Mouse (Mus musculus) cerebellum, adult 2 months (tissue): ENCODE data around the gene Ap4e1. TPM values are rescaled to one million over a fixed set of nuclear protein-coding genes. Genes with fewer than 3 reads are reported as not detected.
A peak's percentile ranks its signal among the peaks of the same experiment; 100 is the strongest.
"Not testable (repeated sequence)": the region's sequence is repeated elsewhere in the genome, so short reads cannot be mapped to it uniquely, and the experiment has no call there.

ENCODE experiments used
- DNase-seq, 2 experiments: peaks; one replicate each; pipeline ENCODE4 v3.0.0; 2021
- H3K27ac ChIP-seq: fragments of 200-500 bp; 2 replicates; pipeline ENCODE4 v1.5.1; 2012; ENCODE audit warnings: low read length, control low read depth, inconsistent platforms; ENCODE audit not compliant: insufficient read depth
- H3K27me3 ChIP-seq: fragments of 200-500 bp; 2 replicates; pipeline ENCODE4 v1.6.1; 2012; ENCODE audit warnings: inconsistent platforms, mild to moderate bottlenecking, low read length, moderate library complexity; ENCODE audit not compliant: control insufficient read depth, insufficient read depth
- H3K4me1 ChIP-seq: fragments of 200-500 bp; 2 replicates; pipeline ENCODE4 v1.6.1; 2011; ENCODE audit warnings: low read length; ENCODE audit not compliant: control insufficient read depth, insufficient read depth
- H3K4me3 ChIP-seq: fragments of 200-500 bp; replicated peaks from 2 replicates; pipeline ENCODE3; 2011; ENCODE audit warnings: mild to moderate bottlenecking, low read depth, low read length, control low read depth; ENCODE audit not compliant: insufficient read depth
- CTCF ChIP-seq: fragments of 200-500 bp; IDR thresholded peaks from 2 replicates; pipeline ENCODE4 v1.5.1; 2011; ENCODE audit warnings: low read depth, mild to moderate bottlenecking, control low read depth, low read length, moderate library complexity, borderline replicate concordance; ENCODE audit not compliant: insufficient read depth
- POLR2A ChIP-seq: fragments of 200-500 bp; IDR thresholded peaks from 2 replicates; pipeline ENCODE4 v1.6.1; 2011; ENCODE audit warnings: low read length, control low read depth, borderline replicate concordance; ENCODE audit not compliant: insufficient read depth
- WGBS: fragments of 180-500 bp; shearing (Covaris S2); methylation state at CpG from one replicate; pipeline ENCODE4 v1.1.7; 2018; 5-methylcytosine and 5-hydroxymethylcytosine counted together
- polyA plus RNA-seq: library from polyadenylated mRNA; depleted of rRNA; stranded (reverse); fragments of >200 nt; gene quantifications from 2 replicates; pipeline ENCODE4 v1.2.3, GENCODE M21; 2012

The Ap4e1 gene
- polyA plus RNA-seq, 1 experiment: 11.1 TPM

DNA sequence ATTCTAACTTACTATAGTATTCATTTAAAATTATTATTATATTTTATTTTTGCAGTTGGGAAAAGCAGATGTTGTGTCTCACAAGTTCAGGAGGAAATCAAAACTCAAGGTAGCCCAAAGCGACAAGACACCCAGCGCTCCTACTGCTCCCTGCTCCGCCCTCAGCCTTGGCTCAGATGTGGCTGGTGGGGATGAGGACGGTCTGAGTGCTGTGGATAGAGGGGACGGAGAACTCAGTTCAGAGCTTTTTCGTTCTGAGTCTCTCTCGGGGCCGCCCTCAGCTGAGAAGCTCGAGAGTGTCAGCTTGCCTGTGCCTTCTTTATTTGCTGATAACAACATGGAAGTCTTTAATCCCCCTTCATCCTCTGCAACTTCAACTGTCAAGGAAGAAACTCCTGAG lies 53.0 kb downstream of the Ap4e1 start:
- no peak for DNase-seq
- WGBS: 94% methylated on average over 9 of the region's 9 CpGs
- TF ChIP-seq POLR2A (no peak), CTCF (no peak)
- Histone ChIP-seq H3K27ac (no peak overlapping the region), H3K4me3 (no peak overlapping the region), H3K4me1 (no peaks in the 10 kb centered on the region), H3K27me3 (no peaks in the 10 kb centered on the region)

DNA sequence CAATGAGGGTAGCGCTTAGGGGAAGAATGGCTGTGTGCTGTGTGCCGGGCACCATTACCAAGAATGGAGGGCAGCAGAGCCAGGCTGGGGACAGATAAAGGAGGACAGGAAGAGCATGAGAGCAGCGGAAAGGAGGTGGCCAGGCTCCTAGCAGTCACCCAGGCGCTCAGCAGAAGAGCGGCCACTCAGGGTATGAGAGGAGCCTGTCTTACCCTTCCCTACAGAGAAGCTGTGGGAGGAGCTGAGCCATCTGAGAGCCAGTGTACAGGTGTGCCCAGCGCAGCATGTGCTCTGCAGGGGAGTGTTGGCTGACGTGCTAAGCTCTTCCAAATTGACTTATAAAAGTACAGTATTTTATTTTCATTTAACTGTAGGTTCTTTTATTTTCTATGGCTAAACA lies 60.3 kb downstream of the Ap4e1 start:
- WGBS: 75% methylated on average over 7 of the region's 7 CpGs
- no peak overlapping the region for H3K27ac ChIP-seq
- no peaks in the 10 kb centered on the region for H3K27me3 ChIP-seq
- TF ChIP-seq CTCF (no peak), POLR2A (no peak)
- peaks cover 7% of the 10 kb centered on the region for H3K4me1 ChIP-seq
- DNase-seq: no peak
- no peak overlapping the region for H3K4me3 ChIP-seq

DNA sequence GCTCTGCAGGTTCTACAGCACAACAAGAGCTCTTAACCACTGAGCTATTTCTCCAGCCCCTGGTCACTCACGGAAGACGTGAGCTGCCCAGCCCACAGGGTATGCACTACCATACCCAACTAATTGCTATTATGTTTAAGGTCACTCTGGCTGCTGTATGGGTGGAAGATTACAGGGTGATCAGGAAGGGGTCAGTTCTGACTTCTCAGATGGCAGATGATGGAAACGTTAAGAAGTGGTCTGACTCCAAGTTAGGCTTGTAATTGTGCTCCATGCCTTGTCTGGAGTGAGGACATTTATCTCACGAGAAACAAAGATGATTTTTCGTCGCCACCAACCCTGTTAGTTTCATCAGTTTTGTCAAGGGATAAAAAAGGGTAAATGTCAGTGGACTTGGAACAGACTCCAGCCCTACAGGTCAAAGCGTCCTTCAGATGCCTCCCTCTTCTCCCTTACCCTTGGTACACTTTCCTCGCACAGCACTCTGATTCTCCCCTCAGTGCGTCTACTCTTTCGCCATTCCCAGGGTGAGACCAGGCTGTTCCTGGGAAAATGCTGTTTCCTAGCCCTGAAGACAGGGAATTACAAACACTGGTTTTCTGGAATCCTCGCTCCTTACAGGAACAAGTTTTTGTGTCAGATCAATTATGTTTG lies 61.4 kb downstream of the Ap4e1 start:
- Histone ChIP-seq H3K4me3 (peak overlapping the region; percentile 55), H3K27me3 (no peaks in the 10 kb centered on the region), H3K4me1 (peaks cover 7% of the 10 kb centered on the region), H3K27ac (no peak overlapping the region)
- 18% methylated on average over 11 of the region's 11 CpGs for WGBS
- DNase-seq: peak; percentile 3 to 14
- no peak for TF ChIP-seq CTCF
- no peak for TF ChIP-seq POLR2A

DNA sequence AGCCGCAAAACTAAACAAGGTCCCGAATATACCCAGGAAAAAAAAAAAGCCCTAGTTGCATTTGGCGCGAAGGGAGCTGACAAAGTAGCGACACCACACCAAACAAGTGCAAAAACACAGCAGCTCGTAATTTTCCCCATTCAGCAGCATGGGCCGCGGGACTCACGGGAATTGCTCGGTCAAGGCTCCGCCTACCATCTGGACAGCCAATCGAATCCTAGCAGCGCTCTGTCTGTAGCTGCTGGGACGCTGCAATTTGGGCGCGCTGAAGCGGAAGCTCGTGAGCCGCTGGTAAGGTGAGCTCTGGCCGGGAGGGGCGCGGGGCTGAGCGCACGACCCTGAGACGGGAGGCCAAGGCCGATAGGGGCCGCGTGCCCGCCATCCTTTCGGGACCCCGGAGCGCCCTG lies 61.9 kb downstream of the Ap4e1 start, which contains the start of gene Blvra:
Blvra (plus strand) TSS at position 231 of the 407 bp plus-strand sequence.
- under 1% methylated on average over 32 of the region's 32 CpGs for WGBS
- Histone ChIP-seq H3K27ac (no peak within 1 kb of the TSS), H3K27me3 (no peaks in the 10 kb centered on the region), H3K4me1 (peaks cover 7% of the 10 kb centered on the region), H3K4me3 (peak within 1 kb of the TSS; percentile 55)
- DNase-seq: peak; percentile 90 to 91
- no peak for TF ChIP-seq CTCF
- TF ChIP-seq POLR2A: peak; percentile 53; the same call in 1 of the 2 replicates

DNA sequence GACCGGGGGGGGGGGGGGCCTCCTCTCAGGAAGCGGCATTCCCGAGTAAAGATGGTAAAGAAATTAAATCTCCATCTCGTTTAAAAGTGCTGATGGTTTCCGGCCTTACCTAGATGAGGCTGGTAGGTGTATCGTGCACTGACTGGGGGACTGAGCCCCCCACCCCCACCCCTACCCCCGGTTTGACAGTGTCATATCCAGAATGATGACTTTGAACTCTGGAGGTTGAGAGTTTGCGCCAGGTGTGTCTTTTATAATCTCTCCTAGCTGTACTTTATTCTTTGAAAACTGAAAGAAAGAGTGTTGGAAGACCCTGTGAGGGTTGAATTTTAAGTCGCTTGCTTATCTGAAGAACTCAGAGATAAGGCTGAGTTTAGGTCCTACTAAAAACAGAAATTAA lies 62.4 kb downstream of the Ap4e1 start:
- 11% methylated on average over 9 of the region's 9 CpGs for WGBS
- H3K4me3 ChIP-seq: peak overlapping the region; percentile 55
- DNase-seq: no peak
- no peak overlapping the region for H3K27ac ChIP-seq
- H3K27me3 ChIP-seq: no peaks in the 10 kb centered on the region
- peaks cover 7% of the 10 kb centered on the region for H3K4me1 ChIP-seq
- TF ChIP-seq POLR2A (no peak), CTCF (no peak)

DNA sequence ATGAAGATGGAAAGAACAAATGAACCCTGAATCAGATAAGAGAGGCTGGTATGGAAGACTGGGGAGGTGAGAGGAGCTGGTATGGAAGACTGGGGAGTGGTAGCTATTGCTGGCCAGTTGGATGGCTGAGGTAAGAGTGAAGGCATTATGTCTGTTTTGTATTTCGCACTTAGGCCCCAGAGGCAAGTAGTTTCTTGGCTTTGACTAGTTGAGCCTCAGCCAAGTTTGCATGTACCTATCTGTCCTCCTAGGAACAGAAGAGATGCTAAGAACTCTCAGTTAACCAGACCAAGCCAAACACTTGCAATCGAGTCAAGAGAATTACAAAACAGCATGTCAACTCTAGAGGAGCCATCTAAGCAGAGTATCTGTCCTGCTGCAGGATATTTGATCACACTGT lies 65.6 kb downstream of the Ap4e1 start:
- Histone ChIP-seq H3K4me3 (no peak overlapping the region), H3K27ac (no peak overlapping the region), H3K4me1 (peaks cover 7% of the 10 kb centered on the region), H3K27me3 (no peaks in the 10 kb centered on the region)
- TF ChIP-seq CTCF (no peak), POLR2A (no peak)
- 96% methylated on average over 2 of the region's 2 CpGs for WGBS
- DNase-seq: no peak

DNA sequence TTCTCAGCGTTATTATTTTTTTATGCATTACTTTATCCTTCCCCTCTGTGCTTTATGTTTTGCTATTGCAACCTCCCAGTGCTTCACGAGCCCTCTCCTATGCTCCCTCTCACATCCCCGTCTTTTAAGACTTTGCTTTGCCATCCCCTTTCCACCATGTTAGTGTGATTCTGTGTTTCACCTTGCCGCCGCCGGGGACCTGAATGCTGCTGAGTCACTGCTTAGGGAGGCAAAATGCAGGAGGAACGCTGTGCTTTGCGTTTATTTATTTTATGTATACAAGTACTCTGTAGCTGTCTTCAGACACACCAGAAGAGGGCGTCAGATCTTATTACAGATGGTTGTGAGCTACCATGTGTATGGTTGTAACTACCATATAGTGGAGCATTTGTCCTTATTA lies 69.1 kb downstream of the Ap4e1 start:
- H3K27ac ChIP-seq: no peak overlapping the region
- no peak for TF ChIP-seq POLR2A
- no peak for TF ChIP-seq CTCF
- no peak overlapping the region for H3K4me3 ChIP-seq
- 76% methylated on average over 9 of the region's 9 CpGs for WGBS
- DNase-seq: no peak
- H3K27me3 ChIP-seq: no peaks in the 10 kb centered on the region
- no peaks in the 10 kb centered on the region for H3K4me1 ChIP-seq

DNA sequence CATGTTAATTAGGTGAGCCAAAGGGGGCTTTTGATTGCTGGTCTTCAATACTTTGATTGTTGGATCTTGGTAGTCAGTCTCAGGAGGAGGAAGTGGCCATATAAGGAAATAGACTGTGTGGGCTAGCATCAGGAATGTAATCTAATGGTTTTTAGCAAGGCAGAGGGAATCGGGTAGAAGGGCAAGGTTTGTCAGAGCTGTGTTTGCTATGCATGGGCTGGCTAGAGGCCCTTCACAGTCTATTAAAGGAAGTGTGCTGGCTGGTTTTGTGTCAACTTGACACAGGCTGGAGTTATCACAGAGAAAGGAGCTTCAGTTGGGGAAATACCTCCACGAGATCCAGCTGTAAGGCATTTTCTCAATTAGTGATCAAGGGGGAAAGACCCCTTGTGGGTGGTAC lies 70.5 kb downstream of the Ap4e1 start:
- not testable (repeated sequence) for H3K27ac ChIP-seq, H3K4me1 ChIP-seq, DNase-seq, H3K4me3 ChIP-seq, H3K27me3 ChIP-seq
- 68% methylated on average over 2 of the region's 2 CpGs for WGBS
